In the genomic region with DNA sequence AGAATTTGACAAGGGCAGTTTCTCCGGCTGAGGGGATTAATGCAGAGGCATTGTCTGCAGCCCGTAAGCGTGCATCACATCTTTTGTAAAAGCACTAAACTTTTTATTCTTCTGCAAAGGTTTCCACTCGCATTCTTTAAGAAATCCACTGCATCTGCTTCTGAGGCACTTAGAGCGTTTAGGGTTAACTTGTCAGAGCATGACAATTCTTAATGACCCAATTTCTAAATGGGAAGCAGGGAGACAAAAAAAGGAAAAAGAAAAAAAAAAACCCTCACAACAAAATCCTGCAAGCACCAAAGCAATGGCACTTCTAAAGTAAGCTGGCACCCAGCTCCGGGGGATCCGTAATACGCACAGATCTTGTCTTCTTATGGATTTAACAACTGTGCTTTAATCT, we compare ENCODE assay signal across 28 mouse cellular contexts. TPM values are rescaled to one million over a fixed set of nuclear protein-coding genes. Genes with fewer than 3 reads are reported as not detected.
DNase-seq lines count a peak whose midpoint lies in the region; ATAC-seq lines count a peak whose summit lies in the region.
"Had no signal": no experiment of that assay in that cellular context is flagged by ENCODE, and none has a peak within 500 bp of the region (broad histone marks: within the 10 kb centered on the region; RNA-seq: fewer than 3 reads in every experiment).

A730009L09Rik (plus strand) TSS at position 301 of the 400 bp plus-strand sequence.

- peak within 1 kb of the TSS; percentile 13; the same call in 1 of the 2 replicates for H3K4me2 ChIP-seq in hindbrain, embryonic 16.5 days (ENCODE audit: low read length)
- peak within 1 kb of the TSS; percentile 22; the same call in 1 of the 2 replicates for H3K4me2 ChIP-seq in midbrain, embryonic 11.5 days
- peak within 1 kb of the TSS; percentile 25 for H3K4me2 ChIP-seq in midbrain, embryonic 15.5 days
- H3K4me2 ChIP-seq: embryonic facial prominence, embryonic 15.5 days; heart, embryonic 12.5 days; hindbrain, embryonic 13.5 days had no signal

- H3K27me3 ChIP-seq in hindbrain, embryonic 16.5 days (replicated peaks; ENCODE audit: control insufficient read depth, insufficient read depth, low read length): no peaks in the 10 kb centered on the region
- H3K27me3 ChIP-seq in hindbrain, embryonic 10.5 days (ENCODE audit: insufficient read depth, poor library complexity, severe bottlenecking): no peaks in the 10 kb centered on the region
- H3K27me3 ChIP-seq in midbrain, embryonic 11.5 days (ENCODE audit: control insufficient read depth, insufficient read depth, low read length): no peaks in the 10 kb centered on the region
- H3K27me3 ChIP-seq in midbrain, embryonic 15.5 days (replicated peaks): no peaks in the 10 kb centered on the region
- H3K27me3 ChIP-seq: CH12.LX; embryonic facial prominence, embryonic 15.5 days; heart, embryonic 12.5 days; hindbrain, embryonic 13.5 days had no signal

- no peak within 1 kb of the TSS for H3K27ac ChIP-seq in hindbrain, embryonic 16.5 days (ENCODE audit: low read depth, low read length)
- no peak within 1 kb of the TSS for H3K27ac ChIP-seq in hindbrain, embryonic 10.5 days
- no peak within 1 kb of the TSS for H3K27ac ChIP-seq in midbrain, embryonic 11.5 days (ENCODE audit: low read depth, low read length)
- H3K27ac ChIP-seq in midbrain, embryonic 15.5 days: no peak within 1 kb of the TSS
- H3K27ac ChIP-seq: embryonic facial prominence, embryonic 15.5 days; forebrain, embryonic 10.5 days; hindbrain, embryonic 13.5 days had no signal

- no peak within 1 kb of the TSS for H3K9ac ChIP-seq in hindbrain, embryonic 16.5 days (ENCODE audit: low read depth, low read length)
- no peak within 1 kb of the TSS for H3K9ac ChIP-seq in midbrain, embryonic 11.5 days (ENCODE audit: low read length)
- H3K9ac ChIP-seq in midbrain, embryonic 15.5 days: no peak within 1 kb of the TSS
- H3K9ac ChIP-seq: embryonic facial prominence, embryonic 15.5 days; heart, embryonic 12.5 days; hindbrain, embryonic 13.5 days had no signal

- WGBS in hindbrain, embryonic 16.5 days: 44% methylated on average over 8 of the region's 8 CpGs
- WGBS in hindbrain, embryonic 10.5 days: 65% methylated on average over 8 of the region's 8 CpGs
- WGBS in midbrain, embryonic 11.5 days: 17% methylated on average over 8 of the region's 8 CpGs
- 15% methylated on average over 8 of the region's 8 CpGs for WGBS in midbrain, embryonic 15.5 days

- no peaks in the 10 kb centered on the region for H3K36me3 ChIP-seq in hindbrain, embryonic 16.5 days (ENCODE audit: control insufficient read depth, insufficient read depth, low read length)
- H3K36me3 ChIP-seq in hindbrain, embryonic 10.5 days: no peaks in the 10 kb centered on the region
- no peaks in the 10 kb centered on the region for H3K36me3 ChIP-seq in midbrain, embryonic 11.5 days (ENCODE audit: control insufficient read depth, insufficient read depth, low read length)
- H3K36me3 ChIP-seq in midbrain, embryonic 15.5 days (replicated peaks): no peaks in the 10 kb centered on the region
- H3K36me3 ChIP-seq: embryonic facial prominence, embryonic 15.5 days; forebrain, embryonic 10.5 days; heart, embryonic 12.5 days; hindbrain, embryonic 13.5 days had no signal

- no peaks in the 10 kb centered on the region for H3K4me1 ChIP-seq in hindbrain, embryonic 16.5 days (ENCODE audit: control insufficient read depth, insufficient read depth, low read depth, low read length)
- no peaks in the 10 kb centered on the region for H3K4me1 ChIP-seq in hindbrain, embryonic 10.5 days (replicated peaks)
- 0 out of 2 replicates have a peak, but pooled peaks cover 6% of the 10 kb centered on the region for H3K4me1 ChIP-seq in midbrain, embryonic 11.5 days (ENCODE audit: control insufficient read depth, insufficient read depth, low read length)
- peaks cover 4% of the 10 kb centered on the region; the same call in 1 of the 2 replicates for H3K4me1 ChIP-seq in midbrain, embryonic 15.5 days
- H3K4me1 ChIP-seq: embryonic facial prominence, embryonic 15.5 days; heart, embryonic 12.5 days had no signal

- no peak for ATAC-seq in hindbrain, embryonic 16.5 days
- no peak for ATAC-seq in midbrain, embryonic 11.5 days (ENCODE audit: low FRiP score)
- no peak for ATAC-seq in midbrain, embryonic 15.5 days (replicated peaks)
- ATAC-seq: intestine, embryonic 16.5 days; Patski had no signal

- no peak for DNase-seq in hindbrain, embryonic 10.5 days (ENCODE audit: low spot score)
- peak; percentile 84 for DNase-seq in midbrain, embryonic 11.5 days (ENCODE audit: low spot score, missing footprints)
- peak; percentile 10 for DNase-seq in retina, postnatal 1 day
- no peak for DNase-seq in adrenal gland, postnatal 10 days
- no peak for DNase-seq in frontal cortex, postnatal 25 days (ENCODE audit: low spot score in 2 of 2)
- DNase-seq: adrenal gland, adult 2 months; adrenal gland, postnatal 36 days; cerebellum, adult 11 months; cerebellum, adult 8-10 months; cerebellum, postnatal 14 days; embryo, embryonic 11 days; gastrocnemius, postnatal 10 days; heart, postnatal 36 days had no signal

- H3K4me3 ChIP-seq in hindbrain, embryonic 16.5 days (ENCODE audit: low read length): no peak within 1 kb of the TSS
- H3K4me3 ChIP-seq in hindbrain, embryonic 10.5 days: no peak within 1 kb of the TSS
- no peak within 1 kb of the TSS for H3K4me3 ChIP-seq in midbrain, embryonic 11.5 days (ENCODE audit: low read depth, low read length)
- H3K4me3 ChIP-seq in midbrain, embryonic 15.5 days: 0 out of 2 replicates have a peak within 1 kb of the TSS, but pooled peaks have one; percentile 3
- H3K4me3 ChIP-seq: embryonic facial prominence, embryonic 15.5 days; erythroblast, embryonic 14.5 days; forebrain, embryonic 10.5 days; heart, embryonic 12.5 days; hindbrain, embryonic 13.5 days had no signal

- H3K9me3 ChIP-seq in hindbrain, embryonic 16.5 days (ENCODE audit: control insufficient read depth, low read length): no peaks in the 10 kb centered on the region
- H3K9me3 ChIP-seq in hindbrain, embryonic 10.5 days: no peaks in the 10 kb centered on the region
- no peaks in the 10 kb centered on the region for H3K9me3 ChIP-seq in midbrain, embryonic 11.5 days (ENCODE audit: control insufficient read depth, low read length)
- no peaks in the 10 kb centered on the region for H3K9me3 ChIP-seq in midbrain, embryonic 15.5 days
- H3K9me3 ChIP-seq: embryonic facial prominence, embryonic 15.5 days; forebrain, embryonic 10.5 days; heart, embryonic 12.5 days had no signal

RNA-seq across cellular contexts. Expression of gene A730009L09Rik, which starts in this region (rescaled TPM):
- 0.16 and 0.43 TPM in 2 replicates for polyA plus RNA-seq in hindbrain, embryonic 16.5 days (2015; fragmentation: Nextera tagmentation; extraction: Ambion mirVana)
- polyA plus RNA-seq in hindbrain, embryonic 10.5 days (2016; fragmentation: Nextera tagmentation; extraction: Ambion mirVana): not detected in 2 replicates
- not detected in 2 replicates for polyA plus RNA-seq in midbrain, embryonic 11.5 days (2014; fragmentation: Nextera tagmentation; extraction: Ambion mirVana)
- 0.17 TPM in 1 of 2 replicates, not detected in the other for polyA plus RNA-seq in midbrain, embryonic 15.5 days (2015; fragmentation: Nextera tagmentation; extraction: Ambion mirVana)
- total RNA-seq in adrenal gland, postnatal 10 days (2021): not detected
- total RNA-seq: adrenal gland, adult 2 months; adrenal gland, postnatal 36 days; CH12.LX; common myeloid progenitor, adult 5-6 weeks; gastrocnemius, postnatal 10 days; heart, adult 8-10 months; heart, postnatal 36 days had no signal
- polyA plus RNA-seq: adrenal gland, adult 2 months; embryonic facial prominence, embryonic 11.5 days; embryonic facial prominence, embryonic 15.5 days; erythroblast, embryonic 14.5 days; forebrain, embryonic 10.5 days; gonadal fat pad, adult 2 months; heart, embryonic 12.5 days; heart, embryonic 16.5 days; hindbrain, embryonic 13.5 days; intestine, embryonic 16.5 days; Patski had no signal

Comparison
In these comparisons a context has a peak if more than half of its experiments do, and no peak if none do; other contexts are left out.
1. Peak in DNase-seq and H3K4me2 ChIP-seq in midbrain, embryonic 11.5 days; RNA of the gene not detected or under 1 TPM.